Mouse (Mus musculus) kidney, adult 2 months (tissue): Measurements from ENCODE around the gene C330021F23Rik. TPM values are rescaled to one million over a fixed set of nuclear protein-coding genes. Genes with fewer than 3 reads are reported as not detected.
A peak's percentile ranks its signal among the peaks of the same experiment; 100 is the strongest.

Experiments used
- DNase-seq: peaks from one replicate; pipeline ENCODE4 v3.0.0; 2021
- H3K27ac ChIP-seq: fragments of 200-500 bp; 2 replicates; pipeline ENCODE4 v1.5.1; 2012; ENCODE audit warnings: low read depth, low read length, control low read depth, inconsistent platforms; ENCODE audit not compliant: insufficient read depth
- H3K27me3 ChIP-seq: fragments of 200-500 bp; replicated peaks from 2 replicates; pipeline ENCODE4 v1.6.1; 2012; ENCODE audit warnings: mild to moderate bottlenecking, moderate library complexity, low read length, inconsistent platforms; ENCODE audit not compliant: control insufficient read depth, insufficient read depth
- H3K36me3 ChIP-seq: fragments of 200-500 bp; 2 replicates; pipeline ENCODE4 v1.6.1; 2012; ENCODE audit warnings: mild to moderate bottlenecking, moderate library complexity, low read length, inconsistent platforms; ENCODE audit not compliant: control insufficient read depth, insufficient read depth
- H3K4me1 ChIP-seq: fragments of 200-500 bp; 2 replicates; pipeline ENCODE4 v1.6.1; 2011; ENCODE audit warnings: low read length; ENCODE audit not compliant: control insufficient read depth, insufficient read depth
- H3K4me3 ChIP-seq: fragments of 200-500 bp; 2 replicates; pipeline ENCODE4 v1.5.1; 2011; ENCODE audit warnings: mild to moderate bottlenecking, low read depth, low read length, control low read depth; ENCODE audit not compliant: insufficient read depth
- CTCF ChIP-seq: fragments of 200-500 bp; conservative IDR thresholded peaks from 2 replicates; pipeline ENCODE4 v1.5.1; 2011; ENCODE audit warnings: low read depth, mild to moderate bottlenecking, control low read depth, low read length, moderate library complexity, mixed read lengths; ENCODE audit not compliant: insufficient read depth, insufficient read length
- POLR2A ChIP-seq: fragments of 200-500 bp; IDR thresholded peaks from one replicate; pipeline ENCODE4 v1.6.1; 2011; ENCODE audit warnings: low read depth, low read length, control low read depth
- WGBS: fragments of 180-500 bp; shearing (Covaris S2); methylation state at CpG from one replicate; pipeline ENCODE4 v1.1.7; 2018; 5-methylcytosine and 5-hydroxymethylcytosine counted together
- polyA plus RNA-seq: library from polyadenylated mRNA; depleted of rRNA; stranded (reverse); fragments of >200 nt; gene quantifications from 2 replicates; pipeline ENCODE4 v1.2.3, GENCODE M21; 2012

C330021F23Rik gene
- polyA plus RNA-seq, 1 experiment: 6.4 TPM

DNA sequence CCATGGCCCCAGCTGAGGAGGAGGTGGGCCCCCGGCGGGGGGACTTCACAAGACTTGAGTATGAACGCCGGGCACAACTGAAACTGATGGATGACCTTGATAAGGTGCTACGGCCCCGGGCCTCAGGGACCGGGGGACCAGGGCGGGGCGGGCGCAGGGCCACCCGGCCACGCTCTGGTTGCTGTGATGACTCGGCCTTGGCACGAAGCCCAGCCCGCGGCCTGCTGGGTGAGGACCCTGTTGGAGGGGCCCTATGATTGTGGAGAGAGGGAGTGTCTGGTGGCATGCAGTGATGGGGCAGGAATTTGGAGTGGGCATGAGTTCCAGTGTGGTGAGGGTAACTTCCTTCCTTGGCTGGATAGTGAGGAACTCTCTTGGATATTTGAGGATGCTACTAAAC, 38.8 kb downstream of the C330021F23Rik start:
- no peaks in the 10 kb centered on the region for H3K4me1 ChIP-seq
- no peak overlapping the region; the same call in 1 of the 2 replicates for H3K27ac ChIP-seq
- H3K4me3 ChIP-seq: no peak overlapping the region
- H3K36me3 ChIP-seq: peaks cover 2% of the 10 kb centered on the region; the same call in 1 of the 2 replicates
- WGBS: 47% methylated on average over 16 of the region's 16 CpGs
- TF ChIP-seq CTCF: no peak
- TF ChIP-seq POLR2A: no peak
- no peaks in the 10 kb centered on the region for H3K27me3 ChIP-seq
- peak; percentile 37 for DNase-seq

DNA sequence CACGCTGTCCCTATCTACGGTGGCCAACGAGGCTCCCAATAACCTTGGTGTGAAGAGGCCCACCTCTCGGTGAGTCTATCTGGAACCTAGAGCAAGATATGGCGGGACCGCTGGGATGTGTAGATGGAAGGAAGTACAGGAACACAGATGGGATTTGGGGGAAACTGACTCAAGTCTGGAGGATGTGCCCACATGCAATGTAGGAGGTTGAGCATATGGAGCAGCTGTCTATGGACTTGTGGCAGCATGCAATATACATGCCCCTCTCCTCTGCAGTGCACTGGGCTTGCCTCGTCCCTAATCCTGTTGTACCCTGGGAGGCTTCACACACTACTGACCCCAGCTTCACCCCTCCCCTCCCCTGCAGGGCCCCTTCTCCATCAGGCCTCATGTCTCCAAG, 40.0 kb downstream of the C330021F23Rik start:
- no peak for DNase-seq
- H3K36me3 ChIP-seq: no peaks in the 10 kb centered on the region; the same call in 1 of the 2 replicates
- H3K4me3 ChIP-seq: no peak overlapping the region
- no peaks in the 10 kb centered on the region for H3K27me3 ChIP-seq
- no peaks in the 10 kb centered on the region for H3K4me1 ChIP-seq
- 0 out of 2 replicates have a peak overlapping the region, but pooled peaks have one; percentile 72 for H3K27ac ChIP-seq
- WGBS: 89% methylated on average over 7 of the region's 7 CpGs
- no peak for TF ChIP-seq CTCF
- TF ChIP-seq POLR2A: no peak

DNA sequence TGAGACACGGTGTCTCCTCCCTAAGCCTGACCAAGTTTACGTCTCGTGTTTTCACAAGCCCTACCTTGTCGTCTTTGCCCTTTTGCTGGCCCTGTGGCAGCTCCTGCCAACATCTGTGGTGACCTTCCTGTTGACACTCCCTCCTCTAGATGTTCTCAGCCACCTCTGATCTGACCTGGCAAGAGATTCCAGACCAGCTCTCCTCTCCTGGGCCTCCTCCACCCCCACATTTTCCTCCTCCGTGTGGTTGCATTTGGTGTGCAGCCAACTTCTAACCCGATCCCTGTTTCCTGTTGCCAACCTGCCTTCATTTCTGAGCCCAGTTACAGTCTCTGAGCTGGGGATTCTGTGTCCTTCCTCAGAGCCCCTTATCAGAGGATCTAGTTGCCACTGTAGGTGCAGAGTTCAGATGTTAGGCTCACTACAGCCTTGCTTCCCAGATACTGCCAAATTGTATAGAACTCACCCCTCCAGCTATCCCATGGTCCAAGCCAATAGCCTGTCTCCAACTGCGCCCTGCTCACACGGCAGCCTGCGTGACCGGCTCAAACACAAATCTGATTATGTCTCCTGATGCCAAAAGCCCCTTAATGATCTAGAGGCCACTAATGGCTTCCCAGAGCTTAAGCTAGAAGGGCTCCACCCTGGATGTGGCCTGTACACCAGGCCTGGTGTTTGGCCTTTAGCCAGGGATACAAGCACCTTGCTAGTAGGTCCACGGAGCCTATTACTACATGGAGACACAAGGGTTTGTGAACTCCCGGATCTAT, 41.4 kb downstream of the C330021F23Rik start:
- Histone ChIP-seq H3K27me3 (no peaks in the 10 kb centered on the region), H3K36me3 (no peaks in the 10 kb centered on the region; the same call in 1 of the 2 replicates), H3K27ac (peak overlapping the region; percentile 72), H3K4me1 (no peaks in the 10 kb centered on the region), H3K4me3 (no peak overlapping the region)
- peak; percentile 74 for DNase-seq
- 41% methylated on average over 12 of the region's 12 CpGs for WGBS
- TF ChIP-seq CTCF (no peak), POLR2A (no peak)

DNA sequence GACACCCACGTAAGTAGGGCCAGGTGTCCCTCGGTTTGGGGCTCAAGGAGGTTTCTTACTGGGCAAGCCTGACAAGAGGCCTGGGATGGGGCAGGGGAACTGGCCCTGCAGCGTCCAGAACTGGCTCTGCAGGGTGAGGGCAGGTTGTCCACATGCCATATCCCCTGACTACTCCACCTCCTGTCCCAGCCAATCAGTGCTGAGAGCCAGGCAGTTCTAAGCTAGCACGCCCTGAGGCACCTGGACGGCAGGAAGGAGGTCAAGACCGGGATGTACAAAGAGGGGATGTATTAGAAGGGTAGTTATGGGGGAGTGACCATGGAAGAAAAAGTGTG, 42.0 kb downstream of the C330021F23Rik start:
- no peak for TF ChIP-seq POLR2A
- TF ChIP-seq CTCF: 0 out of 2 replicates have a peak, but pooled peaks have one; percentile 15
- Histone ChIP-seq H3K4me3 (no peak overlapping the region), H3K27ac (peak overlapping the region; percentile 72), H3K27me3 (no peaks in the 10 kb centered on the region), H3K4me1 (no peaks in the 10 kb centered on the region), H3K36me3 (no peaks in the 10 kb centered on the region; the same call in 1 of the 2 replicates)
- WGBS: 50% methylated on average over 6 of the region's 6 CpGs
- DNase-seq: peak; percentile 86

DNA sequence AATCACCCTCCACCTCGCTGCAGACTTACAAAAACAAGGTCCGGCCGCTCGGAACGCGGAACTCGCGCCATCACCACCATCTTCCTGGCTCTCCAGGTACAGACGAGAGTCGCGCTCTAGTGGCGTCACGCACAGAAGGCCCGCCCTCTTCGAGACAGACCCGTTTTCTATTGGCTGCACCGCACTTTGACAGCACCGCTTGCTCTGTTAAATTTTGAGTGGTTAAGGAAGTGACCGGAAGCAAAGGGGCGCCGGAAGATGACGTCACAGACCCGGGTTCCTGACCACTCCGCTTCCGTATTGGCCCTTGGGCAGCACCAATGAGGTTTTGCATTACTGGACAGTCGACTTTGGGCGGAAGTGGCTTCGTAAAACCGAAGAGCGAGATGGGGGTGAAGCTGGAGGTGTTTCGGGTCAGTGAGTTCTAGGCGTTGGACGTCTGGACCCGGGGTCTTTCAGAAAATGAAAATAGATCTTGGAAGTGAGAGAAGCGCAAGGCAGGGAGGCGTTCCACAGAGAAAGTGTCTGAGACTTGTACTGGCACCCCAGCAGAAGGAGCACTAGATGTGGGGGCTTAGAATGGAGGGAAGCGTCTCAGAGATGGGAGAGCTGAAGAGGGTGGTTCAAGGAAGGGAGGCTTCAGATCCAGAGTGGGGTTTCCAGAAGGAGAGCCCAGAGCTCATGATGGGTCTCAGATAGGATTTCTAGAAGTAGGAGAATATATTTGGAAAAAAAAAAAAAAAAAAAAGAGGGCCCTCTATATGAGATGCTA, 53.6 kb downstream of the C330021F23Rik start, which contains the start of the genes Xab2 and Pet100:
Gene Xab2 (minus strand): TSS at position 118 of the 772 bp plus-strand sequence.
Gene Pet100 (plus strand): TSS at position 350 of the 772 bp plus-strand sequence.
- no peaks in the 10 kb centered on the region for H3K36me3 ChIP-seq
- 0 out of 2 replicates have a peak within 1 kb of the TSS, but pooled peaks have one; percentile 17 for H3K27ac ChIP-seq
- 0 out of 2 replicates have a peak, but pooled peaks cover 9% of the 10 kb centered on the region for H3K4me1 ChIP-seq
- H3K27me3 ChIP-seq: no peaks in the 10 kb centered on the region
- H3K4me3 ChIP-seq: peak within 1 kb of the TSS; percentile 78
- TF ChIP-seq POLR2A (peak; percentile 24), CTCF (no peak)
- WGBS: under 1% methylated on average over 37 of the region's 37 CpGs
- DNase-seq: peak; percentile 100

DNA sequence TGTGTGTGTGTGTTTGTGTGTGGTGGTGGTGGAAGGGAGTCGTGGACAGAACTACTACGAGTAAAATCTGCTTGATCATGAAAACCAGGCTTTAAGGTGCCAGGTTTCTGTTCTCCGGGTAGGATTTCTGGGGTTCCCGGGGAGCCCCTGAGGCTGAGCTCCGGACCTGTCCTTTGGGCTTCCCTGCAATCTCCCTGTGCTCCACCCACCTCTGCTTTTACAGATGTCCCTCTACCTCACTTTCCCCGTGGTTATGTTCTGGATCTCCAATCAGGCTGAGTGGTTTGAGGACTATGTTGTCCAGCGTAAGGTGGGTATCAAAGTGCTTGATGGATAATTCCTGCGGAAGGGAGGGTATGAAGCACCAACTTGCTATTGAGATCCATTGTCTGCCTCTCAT, 54.3 kb downstream of the C330021F23Rik start:
- no peak for DNase-seq
- Histone ChIP-seq H3K36me3 (no peaks in the 10 kb centered on the region), H3K4me3 (peak overlapping the region; percentile 65; the same call in 1 of the 2 replicates), H3K27me3 (no peaks in the 10 kb centered on the region), H3K27ac (no peak overlapping the region), H3K4me1 (0 out of 2 replicates have a peak, but pooled peaks cover 9% of the 10 kb centered on the region)
- TF ChIP-seq POLR2A (no peak), CTCF (no peak)
- WGBS: 61% methylated on average over 8 of the region's 8 CpGs
